Mouse (Mus musculus) mesoderm, embryonic 11.5 days (tissue): Measurements from ENCODE around the gene Akr1c19.
"Not testable (repeated sequence)": the region's sequence is repeated elsewhere in the genome, so short reads cannot be mapped to it uniquely, and the experiment has no call there.

Experiments used
- DNase-seq: peaks from one replicate; pipeline ENCODE4 v3.0.0-alpha.2; 2012; ENCODE audit warnings: low read depth, low spot score

Akr1c19 gene

DNA sequence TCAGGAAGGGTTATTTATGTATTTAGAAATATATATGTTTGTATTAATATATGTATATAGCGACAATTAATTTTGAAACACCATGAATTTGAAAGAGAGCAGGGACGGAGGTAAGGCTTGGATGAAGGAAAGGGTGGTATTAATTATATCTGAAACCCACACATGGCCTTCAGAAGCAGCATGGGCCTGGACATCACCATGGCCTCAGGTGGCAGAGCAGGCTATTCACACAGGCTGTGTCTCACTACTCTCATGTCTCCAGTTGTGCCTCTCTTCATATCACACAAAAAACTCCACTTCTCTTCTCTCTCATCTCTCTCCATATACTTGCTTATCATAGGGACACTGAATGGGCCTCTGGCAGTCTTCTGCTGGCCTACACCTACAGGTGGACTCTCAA is 37.0 kb downstream of the Akr1c19 start:
- not testable (repeated sequence) for DNase-seq

DNA sequence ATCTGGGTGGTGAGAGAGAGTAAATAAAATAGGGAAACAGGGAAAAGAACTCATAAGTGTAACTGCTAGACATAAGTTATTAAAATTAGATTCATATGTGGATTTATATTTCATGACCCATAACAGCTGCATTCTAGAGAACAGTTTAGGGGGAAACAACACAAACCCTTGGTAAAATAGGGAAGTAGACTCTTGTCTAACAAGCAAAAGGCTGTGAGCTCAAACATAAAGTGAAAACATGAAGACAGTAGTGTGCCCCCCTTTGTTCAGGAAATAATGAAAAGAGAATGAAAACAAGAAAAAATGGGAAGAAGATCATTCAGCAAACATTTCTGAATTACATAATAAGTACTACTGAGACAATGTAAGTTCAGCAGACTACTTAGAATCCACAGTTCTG is 42.4 kb downstream of the Akr1c19 start:
- no peak for DNase-seq

DNA sequence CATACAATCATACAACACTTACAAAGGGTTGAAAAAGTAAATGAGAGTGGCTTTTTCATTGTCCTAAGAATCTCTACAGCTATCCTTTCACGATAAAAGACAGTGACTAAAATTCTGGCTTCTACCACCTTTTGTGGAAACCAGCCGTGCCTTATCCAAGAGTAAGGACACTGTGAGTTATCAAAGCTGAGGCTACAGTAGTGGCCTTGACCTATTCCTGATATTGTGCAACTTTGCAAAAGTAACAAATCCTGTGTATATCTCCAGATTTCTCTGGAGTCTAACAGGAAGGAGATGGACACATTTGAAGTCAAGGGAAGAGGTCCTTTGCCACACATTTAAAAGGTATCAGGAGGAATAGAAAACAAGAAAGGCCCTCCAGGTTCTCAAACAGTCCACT is 49.0 kb downstream of the Akr1c19 start:
- DNase-seq, result no peak

DNA sequence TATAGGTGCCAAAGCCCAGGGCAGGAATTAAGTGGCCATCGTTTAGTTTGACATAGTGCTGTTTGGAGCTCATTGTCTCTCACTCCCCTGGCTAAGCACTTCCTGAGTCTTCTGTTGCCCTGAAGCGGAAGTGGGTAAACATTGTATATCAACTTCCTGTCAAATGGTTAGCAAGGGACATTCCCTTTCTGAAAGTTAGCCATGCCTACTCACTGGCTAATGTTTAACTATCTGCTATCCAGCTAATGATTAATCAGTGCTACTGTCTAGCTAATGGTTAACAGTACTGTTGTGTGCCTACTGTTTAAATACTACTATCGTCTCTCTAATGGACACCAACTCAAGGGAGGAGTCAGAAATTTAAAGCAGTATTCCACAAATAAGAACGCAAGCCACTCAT is 50.8 kb downstream of the Akr1c19 start, which contains the start of gene Akr1c12:
Akr1c12 (minus strand) TSS at position 150 of the 400 bp plus-strand sequence.
- no peak for DNase-seq

DNA sequence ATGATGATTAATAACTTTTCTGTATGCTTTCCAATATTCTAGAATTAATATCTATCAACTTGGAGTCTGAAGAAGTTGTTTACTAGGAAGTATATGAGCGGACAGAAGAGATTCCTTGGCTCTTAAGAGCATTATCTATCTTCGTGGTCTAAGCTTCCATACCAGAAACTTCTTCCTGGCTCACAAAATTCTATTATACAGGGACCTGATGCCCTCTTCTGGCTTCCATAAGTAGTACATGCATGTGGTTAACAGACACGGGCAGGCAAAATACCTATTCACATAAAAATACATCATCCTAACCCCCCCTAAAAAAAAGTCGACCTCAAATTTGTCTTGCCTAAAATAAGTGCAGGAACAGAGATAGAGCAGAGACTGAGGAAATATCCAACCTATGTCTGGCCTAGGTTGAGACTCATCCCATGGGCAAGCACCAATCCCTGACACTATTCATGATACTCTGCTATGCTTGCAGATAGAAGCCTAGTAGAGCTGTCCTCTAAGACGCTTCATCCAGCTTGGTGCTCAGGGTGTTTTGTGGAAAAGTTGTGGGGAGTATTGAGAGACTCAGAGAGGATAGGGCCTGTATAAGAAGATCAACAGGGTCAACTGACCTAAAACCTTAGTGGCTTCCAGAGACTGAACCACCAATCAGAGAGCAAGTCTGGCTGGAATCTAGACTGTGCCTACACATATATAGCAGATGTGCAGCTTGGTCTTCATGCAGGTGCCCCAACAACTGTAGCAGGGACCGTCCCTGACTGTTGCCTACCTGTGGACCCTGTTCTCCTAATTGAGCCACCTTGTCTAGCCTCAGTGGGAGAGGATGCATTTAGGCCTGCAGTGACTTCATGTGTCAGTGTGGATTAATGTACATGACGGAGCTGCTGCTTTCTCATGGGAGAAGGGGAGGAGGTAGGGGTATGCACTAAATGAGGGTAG is 53.2 kb downstream of the Akr1c19 start:
- DNase-seq, result peak; percentile 53

DNA sequence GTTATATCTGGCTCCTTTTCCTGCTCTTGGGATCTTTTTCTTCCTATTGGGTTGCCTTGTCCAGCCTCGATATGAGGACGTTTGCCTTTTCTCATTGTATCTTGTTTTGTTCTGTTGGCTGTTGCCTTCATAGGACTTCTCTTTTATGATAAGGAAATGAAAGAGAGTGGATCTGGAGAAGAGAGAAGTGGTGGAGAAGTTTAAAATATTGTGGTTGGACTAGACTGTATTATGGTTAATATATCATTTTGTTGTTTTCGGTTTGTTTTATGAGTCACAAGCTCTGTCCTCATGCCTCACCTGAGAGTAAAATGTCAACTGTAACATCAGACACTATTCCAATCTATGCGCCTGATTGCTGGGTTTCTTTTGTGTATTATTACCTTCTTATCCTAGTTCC is 68.5 kb downstream of the Akr1c19 start:
- no peak for DNase-seq
